Mouse (Mus musculus) kidney, postnatal 36 days (tissue): ENCODE measurements at regions not wholly inside any gene's neighbourhood (a gene's known extent, or its start where the extent isn't known, plus 50 kb on each side); places are given as distances from the start of the nearest gene placed in this dataset.

Experiments
- DNase-seq, 2 experiments: peaks; one replicate each; pipeline ENCODE4 v3.0.0; 2021 to 2022; ENCODE audit warnings: mixed read lengths in 2 of 2

GRCm38 (mm10) chr14:88410722-88411437 is 60.3 kb downstream of the Pcdh20 start:
- no peak for DNase-seq

GRCm38 (mm10) chr14:88399270-88399669 is 71.9 kb downstream of the Pcdh20 start:
- no peak for DNase-seq

- DNase-seq = no peak
Observed at GRCm38 (mm10) chr14:88397187-88397586, 74.0 kb downstream of the Pcdh20 start.

GRCm38 (mm10) chr14:88395016-88395415 is 76.2 kb downstream of the Pcdh20 start:
- DNase-seq = no peak

GRCm38 (mm10) chr14:88384553-88384952 is 86.6 kb downstream of the Pcdh20 start:
- no peak for DNase-seq

GRCm38 (mm10) chr14:88347177-88347576 is 124.0 kb downstream of the Pcdh20 start:
- DNase-seq = no peak

- no peak for DNase-seq
Observed at GRCm38 (mm10) chr14:88337304-88337703, 133.9 kb downstream of the Pcdh20 start.

- no peak for DNase-seq
Observed at GRCm38 (mm10) chr14:88330613-88331012, 140.6 kb downstream of the Pcdh20 start.

GRCm38 (mm10) chr14:88326411-88326810 is 144.8 kb downstream of the Pcdh20 start:
- no peak for DNase-seq

- DNase-seq = peak in 1 of 2 experiments; percentile 1
Observed at GRCm38 (mm10) chr14:88278327-88278726, 192.9 kb downstream of the Pcdh20 start.

- DNase-seq = no peak
Observed at GRCm38 (mm10) chr14:88264771-88265170, 206.4 kb downstream of the Pcdh20 start.

GRCm38 (mm10) chr14:88259034-88259433 is 212.2 kb downstream of the Pcdh20 start:
- no peak for DNase-seq

GRCm38 (mm10) chr14:88255131-88255530 is 216.1 kb downstream of the Pcdh20 start:
- no peak for DNase-seq
